Comparison of ENCODE assay signal across 26 mouse cellular contexts in the genomic region with DNA sequence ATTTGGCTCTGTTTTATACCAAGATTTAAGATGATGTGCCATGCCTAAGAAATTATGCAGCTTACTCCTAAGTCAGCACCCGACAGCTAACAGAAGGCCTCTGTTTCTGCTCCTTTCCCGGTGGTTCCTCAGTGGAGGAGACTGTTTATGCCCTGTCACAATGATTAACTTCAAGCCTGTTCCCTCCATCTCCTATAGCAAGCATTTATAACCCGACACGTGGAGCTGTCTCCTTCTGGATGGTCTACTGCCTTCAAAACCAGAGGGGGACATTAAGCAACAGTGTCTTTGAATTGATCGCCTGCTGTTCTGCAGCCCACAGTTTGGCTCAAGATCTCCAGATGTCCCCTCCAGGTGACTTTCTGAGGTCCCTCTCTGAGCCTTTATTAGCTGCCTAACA. TPM values are rescaled to one million over a fixed set of nuclear protein-coding genes. Genes with fewer than 3 reads are reported as not detected.
"Had no signal": no experiment of that assay in that cellular context is flagged by ENCODE, and none has a peak within 500 bp of the region (broad histone marks: within the 10 kb centered on the region; RNA-seq: fewer than 3 reads in every experiment).

No protein-coding gene starts in this region.

- ATAC-seq: liver, postnatal 0 days; lung, postnatal 0 days; midbrain, embryonic 16.5 days had no signal

- H3K9ac ChIP-seq: liver, postnatal 0 days; lung, embryonic 15.5 days; midbrain, embryonic 12.5 days; neural tube, embryonic 13.5 days; neural tube, embryonic 15.5 days had no signal

- H3K27ac ChIP-seq: lung, embryonic 15.5 days; macrophage; midbrain, embryonic 10.5 days; midbrain, embryonic 12.5 days; neural tube, embryonic 13.5 days; neural tube, embryonic 15.5 days had no signal

- H3K4me2 ChIP-seq: lung, embryonic 15.5 days; midbrain, embryonic 12.5 days; neural tube, embryonic 13.5 days; neural tube, embryonic 15.5 days had no signal

- H3K4me3 ChIP-seq: lung, embryonic 15.5 days; megakaryocyte, embryonic 14.5 days; midbrain, embryonic 10.5 days; midbrain, embryonic 12.5 days; myocyte; neural tube, embryonic 13.5 days; neural tube, embryonic 15.5 days had no signal

- H3K27me3 ChIP-seq: lung, embryonic 15.5 days; midbrain, embryonic 12.5 days; neural tube, embryonic 13.5 days had no signal

- DNase-seq: liver, postnatal 0 days; lung, adult 2 months; lung, postnatal 14 days; lung, postnatal 36 days; midbrain, embryonic 14.5 days; right cerebral cortex, adult 18-20 months; right cerebral cortex, postnatal 25 days; right cerebral cortex, postnatal 4 days; spleen, adult 18-20 months; thymus, adult 18-20 months; thymus, postnatal 14 days; thymus, postnatal 36 days had no signal

- H3K36me3 ChIP-seq: lung, embryonic 15.5 days; midbrain, embryonic 10.5 days; midbrain, embryonic 12.5 days; neural tube, embryonic 13.5 days; neural tube, embryonic 15.5 days had no signal

- H3K4me1 ChIP-seq: lung, embryonic 15.5 days; megakaryocyte, embryonic 14.5 days; midbrain, embryonic 10.5 days; midbrain, embryonic 12.5 days; neural tube, embryonic 13.5 days; neural tube, embryonic 15.5 days had no signal

- H3K9me3 ChIP-seq: lung, embryonic 15.5 days; megakaryocyte, embryonic 14.5 days; midbrain, embryonic 10.5 days; midbrain, embryonic 12.5 days; neural tube, embryonic 13.5 days; neural tube, embryonic 15.5 days had no signal

RNA-seq across cellular contexts. Expression of a gene that starts 19.6 kb away (rescaled TPM):
- polyA plus RNA-seq: lung, adult 2 months; macrophage; myocyte; small intestine, adult 2 months had no signal

RNA-seq across cellular contexts. Expression of a gene that starts 23.9 kb away (rescaled TPM):
- polyA plus RNA-seq: liver, postnatal 0 days; lung, adult 2 months; macrophage; midbrain, embryonic 12.5 days; midbrain, embryonic 14.5 days; myocyte; neural tube, embryonic 11.5 days; neural tube, embryonic 13.5 days; small intestine, adult 2 months; stomach, embryonic 14.5 days; stomach, embryonic 16.5 days had no signal
